Mouse (Mus musculus) heart, adult 9 months (tissue): ENCODE results near the gene Gm5930.
"Not testable (repeated sequence)": the region's sequence is repeated elsewhere in the genome, so short reads cannot be mapped to it uniquely, and the experiment has no call there.

Experiments
- DNase-seq, 2 experiments: peaks; one replicate each; pipeline ENCODE4 v3.0.0; 2022; ENCODE audit warnings: low spot score in 2 of 2

Gene Gm5930

GRCm38 (mm10) chr14:44338484-44338883 is at the start of gene Gm5930:
TSS of gene Gm5930 (minus strand) at chr14:44338584.
- DNase-seq: not testable (repeated sequence)

- not testable (repeated sequence) for DNase-seq
Observed at GRCm38 (mm10) chr14:44384233-44384632, 45.8 kb upstream of the Gm5930 start.

GRCm38 (mm10) chr14:44365057-44365456 is 26.7 kb upstream of the Gm5930 start, which contains the start of gene Gm8229:
TSS of gene Gm8229 (plus strand) at chr14:44365357.
- DNase-seq: not testable (repeated sequence)

GRCm38 (mm10) chr14:44362301-44362700 is 23.9 kb upstream of the Gm5930 start:
- DNase-seq: not testable (repeated sequence)

GRCm38 (mm10) chr14:44361416-44361815 is 23.0 kb upstream of the Gm5930 start:
- DNase-seq: not testable (repeated sequence)

- not testable (repeated sequence) for DNase-seq
Observed at GRCm38 (mm10) chr14:44312049-44312448, 26.3 kb downstream of the Gm5930 start.

GRCm38 (mm10) chr14:44285280-44285679 is 53.1 kb downstream of the Gm5930 start, which contains the start of gene Gm8220:
TSS of gene Gm8220 (plus strand) at chr14:44285580.
- DNase-seq: not testable (repeated sequence)
